Mouse (Mus musculus): Measurements from ENCODE around the gene Jpt1.
"Not testable (repeated sequence)": the region's sequence is repeated elsewhere in the genome, so short reads cannot be mapped to it uniquely, and the experiment has no call there.

Gene Jpt1

GRCm38 (mm10) chr11:115514238-115514663, at the start of gene Jpt1:
TSS of gene Jpt1 (minus strand) at chr11:115514387.
- DNase-seq, result peak; percentile 97

GRCm38 (mm10) chr11:115563406-115563805, 49.2 kb upstream of the Jpt1 start:
- DNase-seq, result no peak

- no peak for DNase-seq
Observed at GRCm38 (mm10) chr11:115555717-115556116, 41.5 kb upstream of the Jpt1 start.

GRCm38 (mm10) chr11:115552783-115553182, 38.6 kb upstream of the Jpt1 start:
- DNase-seq, result no peak

GRCm38 (mm10) chr11:115543571-115543970, 29.4 kb upstream of the Jpt1 start:
- no peak for DNase-seq

- DNase-seq, result no peak
Observed at GRCm38 (mm10) chr11:115538045-115538444, 23.9 kb upstream of the Jpt1 start.

- peak; percentile 49 for DNase-seq
Observed at GRCm38 (mm10) chr11:115536856-115537568, 22.8 kb upstream of the Jpt1 start.

- DNase-seq, result peak; percentile 98
Observed at GRCm38 (mm10) chr11:115536038-115536681, 22.0 kb upstream of the Jpt1 start, which contains the start of gene Sumo2. TSS of gene Sumo2 (minus strand) at chr11:115536276.

- peak; percentile 67 for DNase-seq
Observed at GRCm38 (mm10) chr11:115535401-115536037, 21.3 kb upstream of the Jpt1 start.

GRCm38 (mm10) chr11:115534759-115535371, 20.7 kb upstream of the Jpt1 start:
- DNase-seq, result no peak

- not testable (repeated sequence) for DNase-seq
Observed at GRCm38 (mm10) chr11:115526446-115526845, 12.3 kb upstream of the Jpt1 start.

- no peak for DNase-seq
Observed at GRCm38 (mm10) chr11:115522703-115523102, 8.5 kb upstream of the Jpt1 start.

GRCm38 (mm10) chr11:115522238-115522637, 8.1 kb upstream of the Jpt1 start:
- DNase-seq, result no peak

GRCm38 (mm10) chr11:115521080-115521479, 6.9 kb upstream of the Jpt1 start:
- DNase-seq, result no peak

GRCm38 (mm10) chr11:115520218-115520617, 6.0 kb upstream of the Jpt1 start:
- no peak for DNase-seq

- DNase-seq, result no peak
Observed at GRCm38 (mm10) chr11:115519581-115519980, 5.4 kb upstream of the Jpt1 start.

GRCm38 (mm10) chr11:115518693-115519092, 4.5 kb upstream of the Jpt1 start:
- DNase-seq, result no peak

GRCm38 (mm10) chr11:115516942-115517341, 2.8 kb upstream of the Jpt1 start:
- no peak for DNase-seq

GRCm38 (mm10) chr11:115515021-115515420, 834 bp upstream of the Jpt1 start:
- no peak for DNase-seq

- peak; percentile 60 for DNase-seq
Observed at GRCm38 (mm10) chr11:115513271-115514237, 633 bp downstream of the Jpt1 start.

GRCm38 (mm10) chr11:115512407-115513183, 1.6 kb downstream of the Jpt1 start:
- DNase-seq, result no peak
